Mouse (Mus musculus) olfactory bulb, adult 2 months (tissue): ENCODE results near the gene Bace1. TPM values are rescaled to one million over a fixed set of nuclear protein-coding genes. Genes with fewer than 3 reads are reported as not detected.

ENCODE experiments used
- H3K27ac ChIP-seq: fragments of 200-500 bp; 2 replicates; pipeline ENCODE4 v1.5.1; 2012; ENCODE audit warnings: low read depth, low read length; ENCODE audit not compliant: insufficient read depth
- H3K4me1 ChIP-seq: fragments of 200-500 bp; 2 replicates; pipeline ENCODE4 v1.6.1; 2012; ENCODE audit warnings: low read length; ENCODE audit not compliant: control insufficient read depth, insufficient read depth
- H3K4me3 ChIP-seq: fragments of 200-500 bp; 2 replicates; pipeline ENCODE4 v1.5.1; 2012; ENCODE audit warnings: mild to moderate bottlenecking, low read depth, low read length, moderate library complexity; ENCODE audit not compliant: insufficient read depth
- CTCF ChIP-seq: fragments of 200-500 bp; IDR thresholded peaks from 2 replicates; pipeline ENCODE4 v1.5.1; 2012; ENCODE audit warnings: low read depth, mild to moderate bottlenecking, low read length, moderate library complexity; ENCODE audit not compliant: insufficient read depth
- POLR2A ChIP-seq: fragments of 200-500 bp; IDR thresholded peaks from 2 replicates; pipeline ENCODE4 v1.6.1; 2012; ENCODE audit warnings: mild to moderate bottlenecking, low read depth, low read length, moderate library complexity; ENCODE audit not compliant: insufficient read depth
- WGBS: fragments of 180-500 bp; shearing (Covaris S2); methylation state at CpG from one replicate; pipeline ENCODE4 v1.1.7; 2018; 5-methylcytosine and 5-hydroxymethylcytosine counted together
- polyA plus RNA-seq: library from polyadenylated mRNA; stranded (reverse); fragments of >200 nt; gene quantifications from 2 replicates; pipeline ENCODE4 v1.2.4, GENCODE M21; 2012; ENCODE audit warnings: low replicate concordance; ENCODE audit not compliant: missing spikeins, insufficient read depth, insufficient read length

Bace1 gene
- polyA plus RNA-seq, 1 experiment: not detected

DNA sequence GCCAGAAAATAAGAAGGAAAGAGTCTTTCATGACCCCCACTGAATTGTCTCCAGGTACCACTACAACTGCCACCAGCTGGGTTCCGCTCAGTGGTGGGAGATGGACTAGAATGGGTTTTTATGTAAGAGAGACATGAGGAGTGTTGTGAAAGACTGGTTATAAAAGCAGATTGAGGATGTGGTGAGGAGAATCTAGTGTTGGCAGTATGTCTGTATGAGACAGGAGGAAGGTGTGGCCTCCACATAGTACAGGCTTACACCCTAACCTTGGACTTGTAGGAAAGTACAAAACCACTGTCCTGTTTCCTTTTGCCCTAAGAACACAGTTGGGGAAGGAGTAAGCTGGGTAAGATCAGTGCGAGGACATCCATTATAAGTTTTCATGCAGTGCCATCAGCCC, 15.3 kb downstream of the Bace1 start:
- H3K4me3 ChIP-seq: no peak overlapping the region
- H3K27ac ChIP-seq: no peak overlapping the region
- 95% methylated on average over 2 of the region's 2 CpGs for WGBS
- no peak for TF ChIP-seq CTCF
- no peak for TF ChIP-seq POLR2A
- H3K4me1 ChIP-seq: peaks cover 24% of the 10 kb centered on the region

DNA sequence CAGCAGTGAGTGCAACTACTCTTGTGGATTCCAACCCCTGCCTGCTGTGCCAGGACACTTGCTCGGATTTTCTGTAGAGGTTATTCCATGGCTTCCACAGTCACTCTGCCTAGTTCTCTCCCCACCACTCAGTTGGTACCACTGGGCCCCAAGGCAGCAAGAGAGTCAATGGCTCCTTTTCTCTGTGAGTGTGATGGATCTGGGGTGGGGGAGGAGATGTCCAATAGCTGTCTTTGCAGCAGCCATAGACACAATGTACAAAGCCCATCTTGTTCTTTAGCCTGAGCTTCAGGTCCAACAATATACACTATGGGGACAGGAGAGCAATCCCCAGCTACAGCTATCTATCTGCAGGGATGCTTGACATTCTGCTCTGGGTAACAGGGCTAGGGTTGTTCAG, 15.8 kb downstream of the Bace1 start:
- 82% methylated on average over 1 of the region's 1 CpGs for WGBS

DNA sequence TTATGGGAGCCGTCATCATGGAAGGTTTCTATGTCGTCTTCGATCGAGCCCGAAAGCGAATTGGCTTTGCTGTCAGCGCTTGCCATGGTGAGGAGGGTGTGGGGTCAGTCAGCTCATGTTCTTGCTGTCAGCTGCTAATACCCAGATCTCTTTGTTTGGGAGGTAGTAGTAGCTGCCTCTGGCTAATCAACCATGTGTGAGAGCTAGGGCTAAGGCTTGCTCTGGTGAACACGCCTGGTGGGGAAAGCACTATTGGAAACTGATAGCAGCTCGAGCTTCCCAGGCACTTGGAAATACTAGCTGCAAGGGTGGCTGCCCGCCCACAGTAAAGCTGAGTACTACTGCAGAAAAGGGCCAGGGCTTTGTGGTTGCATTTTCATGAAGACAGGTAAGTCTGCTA, 21.0 kb downstream of the Bace1 start:
- 90% methylated on average over 10 of the region's 10 CpGs for WGBS
- peaks cover 9% of the 10 kb centered on the region for H3K4me1 ChIP-seq
- no peak for TF ChIP-seq CTCF
- TF ChIP-seq POLR2A: no peak
- no peak overlapping the region for H3K4me3 ChIP-seq
- no peak overlapping the region for H3K27ac ChIP-seq

More for the DNA sequence above, 15.8 kb downstream of the Bace1 start:
- no peak for TF ChIP-seq CTCF
- TF ChIP-seq POLR2A: no peak
- Histone ChIP-seq H3K4me3 (no peak overlapping the region), H3K27ac (no peak overlapping the region), H3K4me1 (peaks cover 22% of the 10 kb centered on the region)

DNA sequence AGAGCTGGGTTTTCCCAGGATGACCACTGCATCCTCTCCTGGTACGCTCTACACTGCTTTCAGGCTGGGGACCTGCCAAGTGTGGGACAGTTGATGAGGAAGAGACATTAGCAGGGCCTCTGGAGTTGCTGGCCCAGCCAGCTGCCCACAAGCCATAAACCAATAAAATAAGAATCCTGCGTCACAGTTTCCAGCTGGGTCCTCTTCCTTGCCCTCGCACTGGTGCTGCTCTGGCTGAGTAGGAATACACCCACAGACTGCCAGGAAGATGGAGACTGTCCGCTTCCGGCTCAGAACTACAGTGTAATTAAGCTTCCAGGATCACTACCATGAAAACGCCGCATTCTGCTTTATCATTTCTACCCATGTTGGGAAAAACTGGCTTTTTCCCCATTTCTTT, 23.4 kb downstream of the Bace1 start:
- TF ChIP-seq POLR2A (no peak), CTCF (no peak)
- 39% methylated on average over 7 of the region's 7 CpGs for WGBS
- peak overlapping the region; percentile 52; the same call in 1 of the 2 replicates for H3K27ac ChIP-seq

DNA sequence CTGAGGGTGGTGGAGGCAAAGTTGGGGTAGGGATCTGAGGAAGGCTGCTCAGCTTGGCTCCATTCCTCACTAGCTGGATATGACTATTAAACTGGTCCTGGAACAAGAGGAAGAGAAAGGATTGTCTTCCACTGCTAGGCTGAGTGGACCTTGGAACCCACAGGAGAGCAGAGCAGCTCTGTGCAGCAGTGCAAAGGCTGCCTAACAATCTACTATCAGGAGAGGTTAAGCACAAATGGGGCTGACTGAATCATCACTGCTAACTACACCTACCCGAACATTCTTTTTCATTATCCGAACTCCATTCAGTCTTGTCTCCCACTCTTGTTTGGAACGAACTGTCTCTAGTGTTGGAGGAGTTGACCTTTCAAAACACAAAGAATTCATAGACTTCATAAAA, 30.8 kb downstream of the Bace1 start:
- WGBS: 67% methylated on average over 3 of the region's 3 CpGs
- Histone ChIP-seq H3K4me3 (no peak overlapping the region), H3K4me1 (peaks cover 2% of the 10 kb centered on the region; the same call in 1 of the 2 replicates), H3K27ac (no peak overlapping the region)
- TF ChIP-seq POLR2A (no peak), CTCF (no peak)

More for the DNA sequence above, 23.4 kb downstream of the Bace1 start:
- H3K4me3 ChIP-seq: no peak overlapping the region
- H3K4me1 ChIP-seq: peaks cover 11% of the 10 kb centered on the region

DNA sequence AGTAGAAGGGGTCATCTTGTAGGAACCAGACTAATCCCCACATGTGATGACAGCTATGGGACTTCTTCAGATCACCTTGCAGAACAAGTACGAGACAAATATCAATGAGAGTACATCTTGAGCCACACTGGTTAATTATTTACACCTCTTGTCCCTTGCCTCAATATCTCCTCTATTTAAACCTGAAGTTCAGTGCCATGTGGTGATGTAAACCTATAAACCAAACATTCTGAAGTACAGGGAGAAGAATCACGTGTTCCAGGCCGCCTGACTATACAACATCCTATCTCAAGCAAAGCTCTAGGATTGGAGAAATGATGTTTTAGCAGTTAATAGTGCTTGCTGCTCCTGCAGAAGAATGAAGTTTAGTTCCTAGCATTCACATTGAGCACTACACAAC, 31.9 kb downstream of the Bace1 start:
- no peak overlapping the region for H3K27ac ChIP-seq
- H3K4me3 ChIP-seq: no peak overlapping the region
- peaks cover 2% of the 10 kb centered on the region; the same call in 1 of the 2 replicates for H3K4me1 ChIP-seq
- WGBS: 93% methylated on average over 3 of the region's 3 CpGs
- TF ChIP-seq CTCF (no peak), POLR2A (no peak)

DNA sequence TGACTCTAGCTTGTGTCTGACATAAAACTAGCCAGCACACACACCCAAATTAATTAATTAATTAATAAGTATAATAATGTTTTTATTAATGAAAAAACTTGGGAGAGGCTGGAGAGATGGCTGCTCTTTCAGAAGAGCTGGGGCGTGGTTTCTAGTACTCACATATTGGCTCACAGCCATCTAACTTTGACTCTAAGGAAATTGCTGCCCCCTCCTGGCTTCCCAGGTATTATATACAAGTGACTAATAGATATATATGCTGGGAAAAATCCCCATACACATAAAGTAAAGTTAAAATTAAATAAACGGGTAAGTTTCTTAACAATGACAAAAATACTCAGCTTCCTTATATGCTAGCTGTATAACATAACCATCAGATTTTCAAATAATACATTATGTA, 39.5 kb downstream of the Bace1 start:
- WGBS: 74% methylated on average over 2 of the region's 2 CpGs
- Histone ChIP-seq H3K27ac (no peak overlapping the region), H3K4me3 (no peak overlapping the region), H3K4me1 (no peaks in the 10 kb centered on the region)
- TF ChIP-seq POLR2A (no peak), CTCF (no peak)

DNA sequence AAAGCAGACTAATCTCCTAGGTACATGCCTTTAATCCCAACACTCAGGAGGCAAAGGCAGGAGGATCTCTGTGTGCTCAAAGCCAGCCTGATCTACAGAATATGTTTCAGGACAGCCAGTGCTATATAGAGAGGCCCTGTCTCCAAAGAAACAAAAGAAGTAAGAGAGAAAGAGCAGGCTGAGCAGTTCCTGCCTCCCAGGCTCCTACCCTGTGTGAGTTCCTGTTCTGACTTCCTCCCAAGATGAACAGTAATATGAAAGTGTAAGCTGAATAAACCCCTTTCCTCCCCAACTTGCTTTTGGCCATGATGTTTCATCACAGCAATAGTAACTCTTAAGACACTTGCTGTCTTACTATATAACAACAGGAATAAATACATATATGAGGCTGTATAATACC, 55.3 kb downstream of the Bace1 start:
- TF ChIP-seq POLR2A (no peak), CTCF (no peak)
- no peak overlapping the region for H3K27ac ChIP-seq
- H3K4me1 ChIP-seq: no peaks in the 10 kb centered on the region

DNA sequence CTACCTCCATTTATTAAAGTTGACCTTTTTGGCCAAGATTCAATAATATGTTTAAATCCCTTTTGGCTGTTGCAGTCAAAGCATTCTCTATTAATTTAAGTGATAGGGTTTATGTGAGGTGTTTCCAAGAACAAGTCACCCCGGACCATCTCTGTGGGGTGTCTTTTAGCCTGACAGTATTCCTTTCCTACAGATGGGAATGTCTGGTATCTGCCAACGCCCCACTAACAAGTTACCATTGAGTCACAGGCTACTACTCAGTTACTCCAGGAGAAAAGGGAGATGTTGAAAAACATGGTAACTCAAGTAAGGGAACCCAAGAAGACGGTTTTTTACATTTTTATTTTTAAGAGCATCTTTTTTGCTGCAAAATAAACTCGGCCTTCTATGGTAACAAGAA, 66.8 kb downstream of the Bace1 start:
- H3K4me3 ChIP-seq: no peak overlapping the region
- peaks cover 9% of the 10 kb centered on the region for H3K4me1 ChIP-seq
- 34% methylated on average over 4 of the region's 4 CpGs for WGBS
- TF ChIP-seq CTCF: no peak
- no peak for TF ChIP-seq POLR2A
- H3K27ac ChIP-seq: no peak overlapping the region

More for the DNA sequence above, 55.3 kb downstream of the Bace1 start:
- H3K4me3 ChIP-seq: no peak overlapping the region

DNA sequence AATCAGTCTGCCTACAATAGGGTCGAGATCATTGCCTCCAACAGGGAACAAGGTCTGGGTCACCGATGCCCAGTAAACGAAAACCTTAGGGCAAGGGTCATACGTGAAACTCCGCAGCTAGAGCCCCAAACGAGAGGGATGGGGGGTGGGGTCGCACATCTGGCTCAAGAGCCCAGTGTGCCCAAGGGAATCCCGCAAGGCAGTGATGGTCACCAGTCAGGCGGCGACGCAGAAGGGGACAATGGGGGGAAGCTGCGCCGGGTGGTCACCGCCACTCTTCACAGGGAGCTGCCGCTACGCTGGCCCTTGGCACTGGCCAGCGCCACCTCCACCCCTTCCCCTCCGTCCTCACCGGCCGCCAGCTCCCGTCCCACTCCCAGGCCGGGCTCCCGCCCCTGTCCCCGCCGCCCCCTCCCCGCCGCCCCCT, 67.4 kb downstream of the Bace1 start:
- peak overlapping the region; percentile 90 for H3K4me3 ChIP-seq
- no peak for TF ChIP-seq POLR2A
- TF ChIP-seq CTCF: no peak
- H3K4me1 ChIP-seq: peaks cover 9% of the 10 kb centered on the region
- peak overlapping the region; percentile 33; the same call in 1 of the 2 replicates for H3K27ac ChIP-seq
- 0% methylated on average over 20 of the region's 27 CpGs for WGBS
